Mouse (Mus musculus) layer of hippocampus, adult 2 months (tissue): ENCODE measurements around the gene Efnb3. TPM values are rescaled to one million over a fixed set of nuclear protein-coding genes. Genes with fewer than 3 reads are reported as not detected.

Source experiments
- DNase-seq, 2 experiments: peaks; one replicate each; pipeline ENCODE4 v3.0.0; 2022; ENCODE audit warnings: low spot score in 2 of 2
- H3K27ac ChIP-seq: fragments of 200-600 bp; 2 replicates; pipeline ENCODE4 v1.8.1; 2022
- H3K4me3 ChIP-seq: fragments of 200-600 bp; 2 replicates; pipeline ENCODE4 v1.8.1; 2022; ENCODE audit warnings: mild to moderate bottlenecking
- CTCF ChIP-seq: fragments of 200-600 bp; conservative IDR thresholded peaks from 2 replicates; pipeline ENCODE4 v1.8.1; 2022; ENCODE audit warnings: antibody characterized with exemption, mild to moderate bottlenecking, moderate library complexity
- total RNA-seq, 2 experiments: library from RNA; stranded (reverse); gene quantifications; 2 replicates each; pipeline ENCODE4 v1.2.3; 2021

Gene Efnb3
- total RNA-seq, 2 experiments from 2014 or later, result 113 to 116 TPM

- TF ChIP-seq CTCF, result peak; percentile 12; the same call in 1 of the 2 replicates
- Histone ChIP-seq H3K27ac (peak overlapping the region; percentile 78), H3K4me3 (peak overlapping the region; percentile 24; the same call in 1 of the 2 replicates)
- DNase-seq, result no peak
Observed at GRCm38 (mm10) chr11:69599436-69599835, 39.4 kb upstream of the Efnb3 start.

DNA sequence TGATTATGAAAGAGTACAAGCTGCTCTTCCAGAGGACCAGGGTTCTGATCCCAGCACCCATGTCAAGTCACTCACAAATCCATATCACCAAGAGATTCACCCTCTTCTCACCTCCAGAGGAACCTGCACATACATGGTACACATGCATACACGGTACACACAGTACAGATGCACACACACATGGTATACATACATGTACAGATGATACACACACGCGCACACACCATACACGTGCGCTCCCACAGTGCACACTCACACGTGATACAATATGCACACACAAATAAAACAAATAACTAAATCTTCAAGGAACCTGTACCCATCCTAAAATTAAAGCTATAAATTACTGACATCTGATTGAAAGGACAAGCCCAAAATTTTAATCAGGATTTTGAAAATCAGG is 34.8 kb upstream of the Efnb3 start:
- DNase-seq, result no peak
- Histone ChIP-seq H3K27ac (no peak overlapping the region), H3K4me3 (no peak overlapping the region)
- TF ChIP-seq CTCF, result no peak

- no peak for DNase-seq
- TF ChIP-seq CTCF, result no peak
- peak overlapping the region; percentile 79 for H3K27ac ChIP-seq
- H3K4me3 ChIP-seq, result no peak overlapping the region
Observed at GRCm38 (mm10) chr11:69592799-69593198, 32.8 kb upstream of the Efnb3 start.

DNA sequence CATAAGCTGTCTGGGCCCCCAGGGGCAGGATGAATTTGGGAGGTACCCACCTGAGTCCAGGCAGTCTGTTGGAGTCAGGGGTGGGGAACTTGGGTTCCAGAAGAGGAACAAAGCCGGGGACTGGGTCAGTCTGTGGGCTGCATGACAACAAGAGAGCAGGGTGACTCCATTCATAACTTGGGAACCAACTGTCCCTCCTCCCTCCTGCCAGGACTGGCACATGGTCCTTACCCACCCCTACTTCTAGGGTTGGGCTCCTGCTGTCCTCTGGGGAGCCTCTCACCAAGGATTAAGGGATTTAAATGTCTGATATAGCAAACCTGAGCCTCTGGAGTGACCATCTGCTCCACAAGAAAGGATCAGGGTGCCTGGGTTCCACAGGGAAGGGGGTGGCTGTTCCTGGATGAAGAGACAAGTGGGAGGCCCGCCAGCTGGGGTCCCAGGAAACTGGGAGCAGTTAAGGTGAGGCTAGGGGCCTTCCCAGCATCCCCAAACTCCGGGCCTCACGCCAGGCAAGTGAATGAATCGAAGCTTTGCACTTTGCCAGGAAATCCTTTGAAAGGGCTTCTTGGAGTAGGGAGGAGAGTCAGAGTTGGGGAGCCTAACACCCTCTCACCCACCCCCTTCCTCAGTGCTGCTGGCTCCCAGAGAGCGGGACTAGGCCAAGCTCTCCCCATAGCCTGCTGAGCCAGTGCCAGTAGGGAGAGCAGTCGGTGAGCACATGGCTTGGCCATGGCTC is 32.1 kb upstream of the Efnb3 start:
- H3K27ac ChIP-seq, result peak overlapping the region; percentile 79
- peak; percentile 68 to 84 for DNase-seq
- H3K4me3 ChIP-seq, result no peak overlapping the region
- no peak for TF ChIP-seq CTCF

DNA sequence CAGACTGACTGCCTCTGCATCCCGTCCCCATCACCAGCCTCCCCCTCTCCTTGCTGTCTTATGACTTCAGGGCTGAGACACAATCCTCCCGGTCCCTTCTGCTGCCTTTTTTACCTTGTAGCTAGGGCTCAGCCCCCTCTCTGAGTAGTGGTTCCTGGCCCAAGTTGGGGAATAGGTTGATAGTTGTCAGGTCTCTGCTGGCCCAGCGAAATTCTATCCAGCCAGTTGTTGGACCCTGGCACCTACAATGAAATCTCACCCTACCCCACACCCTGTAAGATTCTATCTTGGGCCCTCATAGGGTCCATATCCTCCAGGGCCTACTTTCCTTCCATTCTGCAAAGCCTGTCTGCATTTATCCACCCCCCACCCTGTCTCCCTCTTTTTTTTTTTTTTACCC is 31.4 kb upstream of the Efnb3 start:
- H3K27ac ChIP-seq, result peak overlapping the region; percentile 79
- H3K4me3 ChIP-seq, result no peak overlapping the region
- no peak for DNase-seq
- TF ChIP-seq CTCF, result no peak

DNA sequence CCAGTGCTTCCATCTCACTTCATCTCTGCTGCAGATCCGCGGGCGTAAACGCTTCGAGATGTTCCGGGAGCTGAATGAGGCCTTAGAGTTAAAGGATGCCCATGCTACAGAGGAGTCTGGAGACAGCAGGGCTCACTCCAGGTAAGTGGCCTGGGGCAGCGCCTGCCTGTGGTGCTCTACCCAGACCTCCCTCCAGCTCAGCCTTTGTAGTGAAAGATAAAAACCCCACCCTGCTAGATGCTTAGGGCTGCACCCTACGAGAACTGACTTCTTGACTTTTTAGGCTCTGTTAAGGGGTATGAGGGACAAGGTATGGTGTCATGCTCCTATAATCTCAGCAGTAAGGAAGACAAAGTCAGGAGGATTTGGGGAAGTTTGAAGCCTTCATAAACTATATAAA is 30.6 kb upstream of the Efnb3 start:
- DNase-seq, result no peak
- TF ChIP-seq CTCF, result no peak
- no peak overlapping the region for H3K4me3 ChIP-seq
- peak overlapping the region; percentile 79 for H3K27ac ChIP-seq

DNA sequence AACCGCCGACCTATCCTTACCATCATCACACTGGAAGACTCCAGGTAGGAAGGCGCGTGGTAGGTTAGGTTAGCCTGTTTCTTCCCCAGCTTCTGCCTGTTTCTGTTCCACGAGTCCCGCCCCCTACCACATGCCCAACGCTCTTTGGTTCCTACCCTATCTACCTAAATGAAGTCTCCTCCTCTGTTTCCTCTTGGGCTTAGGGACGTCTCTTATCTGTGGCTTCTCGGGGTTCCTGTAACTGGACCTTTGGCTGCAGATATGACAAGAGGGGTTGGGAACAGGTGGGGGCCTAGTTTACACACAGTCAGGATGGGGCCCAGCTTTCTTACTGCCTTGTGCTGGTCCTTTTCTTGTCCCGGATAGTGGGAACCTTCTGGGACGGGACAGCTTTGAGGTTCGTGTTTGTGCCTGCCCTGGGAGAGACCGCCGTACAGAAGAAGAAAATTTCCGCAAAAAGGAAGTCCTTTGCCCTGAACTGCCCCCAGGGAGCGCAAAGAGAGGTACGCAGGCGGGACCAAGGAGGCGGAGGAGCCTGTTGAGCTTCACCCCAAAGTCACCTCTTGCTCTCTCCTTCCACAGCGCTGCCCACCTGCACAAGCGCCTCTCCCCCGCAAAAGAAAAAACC is 29.3 kb upstream of the Efnb3 start:
- no peak overlapping the region for H3K4me3 ChIP-seq
- no peak for TF ChIP-seq CTCF
- H3K27ac ChIP-seq, result no peak overlapping the region
- no peak for DNase-seq

DNA sequence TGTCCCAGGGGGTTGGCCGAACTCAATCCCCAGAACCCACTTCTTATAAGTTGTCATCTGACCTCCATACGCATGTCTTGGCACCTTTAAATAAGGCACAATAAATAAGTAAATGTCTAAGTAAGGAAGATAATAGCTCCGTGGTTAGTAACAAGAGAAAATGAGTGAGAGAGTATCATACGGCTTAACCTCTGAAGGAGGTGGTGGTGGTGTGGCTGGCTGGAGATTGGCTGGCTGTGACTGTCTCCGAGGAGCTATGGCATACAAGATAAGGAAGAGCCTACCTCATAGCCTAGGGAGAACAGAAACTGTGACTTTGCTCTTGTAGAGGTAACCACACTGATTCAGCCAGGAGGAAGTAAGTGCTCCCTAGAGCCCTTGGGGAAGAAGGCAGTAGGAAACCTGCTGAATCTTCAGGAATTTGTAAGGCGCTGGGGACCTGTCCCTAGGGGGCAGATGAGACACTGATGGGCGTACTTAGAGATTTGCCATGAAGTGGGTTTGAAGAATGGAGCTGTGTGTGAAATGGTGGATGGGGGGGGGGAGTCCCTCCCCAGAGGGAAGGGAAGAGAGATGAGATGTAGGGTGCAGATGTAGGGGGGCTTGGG is 25.8 kb upstream of the Efnb3 start:
- H3K4me3 ChIP-seq, result no peak overlapping the region
- no peak overlapping the region for H3K27ac ChIP-seq
- no peak for DNase-seq
- no peak for TF ChIP-seq CTCF

- TF ChIP-seq CTCF, result no peak
- DNase-seq, result no peak
- no peak overlapping the region for H3K4me3 ChIP-seq
- H3K27ac ChIP-seq, result no peak overlapping the region
Observed at GRCm38 (mm10) chr11:69584937-69585336, 24.9 kb upstream of the Efnb3 start.

DNA sequence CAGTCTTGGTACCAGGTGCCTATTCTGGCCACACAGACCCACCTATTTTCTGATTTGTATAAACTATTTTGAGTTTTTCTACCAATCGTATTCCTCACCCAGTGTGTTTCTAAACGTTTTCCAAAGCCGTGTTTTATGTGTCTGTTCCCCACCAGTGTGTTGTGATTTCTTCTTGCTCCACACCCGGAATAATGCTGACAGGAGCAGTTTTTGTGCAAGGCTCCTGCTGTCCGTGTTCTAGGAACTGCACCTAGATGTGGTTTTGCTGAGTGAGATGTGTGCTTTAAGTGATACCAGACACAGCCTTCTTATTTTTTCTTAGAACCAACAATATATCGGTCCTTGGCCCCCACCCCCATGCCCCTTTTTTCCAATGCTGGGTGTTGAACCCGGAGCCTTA is 24.0 kb upstream of the Efnb3 start:
- Histone ChIP-seq H3K4me3 (no peak overlapping the region), H3K27ac (0 out of 2 replicates have a peak overlapping the region, but pooled peaks have one; percentile 1)
- no peak for TF ChIP-seq CTCF
- DNase-seq, result no peak

GRCm38 (mm10) chr11:69582230-69582805 is 22.3 kb upstream of the Efnb3 start:
- TF ChIP-seq CTCF, result no peak
- DNase-seq, result no peak
- Histone ChIP-seq H3K4me3 (peak overlapping the region; percentile 82; the same call in 1 of the 2 replicates), H3K27ac (peak overlapping the region; percentile 98; the same call in 1 of the 2 replicates)

- peak overlapping the region; percentile 82 for H3K4me3 ChIP-seq
- DNase-seq, result no peak
- no peak for TF ChIP-seq CTCF
- peak overlapping the region; percentile 98 for H3K27ac ChIP-seq
Observed at GRCm38 (mm10) chr11:69581814-69582213, 21.8 kb upstream of the Efnb3 start.

DNA sequence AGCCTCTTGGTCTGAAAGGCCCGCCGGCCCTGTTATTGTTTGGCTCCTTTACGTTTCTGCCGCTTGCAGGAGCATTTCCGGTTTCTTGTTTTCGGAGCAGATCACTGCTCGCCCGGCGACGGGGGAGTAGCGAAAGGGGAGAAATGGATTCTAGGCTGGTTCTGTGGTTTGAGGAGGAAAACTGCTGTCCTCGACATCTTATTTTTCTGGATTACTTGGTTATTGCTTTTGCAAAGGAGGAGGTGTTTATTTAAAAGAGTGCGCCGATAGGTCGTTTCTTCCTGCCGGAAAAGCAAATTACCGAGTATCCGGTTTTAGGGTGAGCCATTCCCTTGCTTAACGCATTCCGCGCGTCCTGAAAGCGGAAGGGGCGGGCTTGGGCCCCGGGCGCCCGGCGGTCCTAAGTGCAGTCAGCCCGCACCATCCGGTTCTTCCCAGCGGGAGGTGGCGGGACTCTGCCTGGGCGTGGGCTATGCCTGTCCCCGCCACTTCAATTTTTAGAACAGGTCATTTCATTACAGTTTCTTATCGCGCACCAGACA is 21.2 kb upstream of the Efnb3 start:
- Histone ChIP-seq H3K4me3 (peak overlapping the region; percentile 82), H3K27ac (peak overlapping the region; percentile 98)
- DNase-seq, result peak; percentile 90 to 95
- TF ChIP-seq CTCF, result no peak
